Mouse (Mus musculus): ENCODE measurements around the gene P2ry14. TPM values are rescaled to one million over a fixed set of nuclear protein-coding genes. Genes with fewer than 3 reads are reported as not detected.
A peak's percentile ranks its signal among the peaks of the same experiment; 100 is the strongest.
"Not testable (repeated sequence)": the region's sequence is repeated elsewhere in the genome, so short reads cannot be mapped to it uniquely, and the experiment has no call there.

The P2ry14 gene
- polyA plus RNA-seq, 1 experiment, result 0.53 TPM

- TF ChIP-seq POLR2A (IDR thresholded peaks at IDR 0.05; ENCODE audit: low read depth, low read length) (no peak), CTCF (IDR thresholded peaks at IDR 0.05; ENCODE audit: borderline replicate concordance, insufficient read depth, low read length) (no peak)
- no peaks in the 10 kb centered on the region for H3K4me1 ChIP-seq (ENCODE audit: control insufficient read depth, insufficient read depth, low read length)
- no peak overlapping the region for H3K27ac ChIP-seq (ENCODE audit: insufficient read depth, low read length)
- H3K4me3 ChIP-seq (ENCODE audit: insufficient read depth, low read length), result no peak overlapping the region
Observed at GRCm38 (mm10) chr3:59150624-59151023, 2.8 kb downstream of the P2ry14 start.

GRCm38 (mm10) chr3:59149646-59150045 is 3.8 kb downstream of the P2ry14 start:
- TF ChIP-seq POLR2A (IDR thresholded peaks at IDR 0.05; ENCODE audit: low read depth, low read length), result no peak
- TF ChIP-seq CTCF (IDR thresholded peaks at IDR 0.05; ENCODE audit: borderline replicate concordance, insufficient read depth, low read length), result no peak
- Histone ChIP-seq H3K4me1 (ENCODE audit: control insufficient read depth, insufficient read depth, low read length) (no peaks in the 10 kb centered on the region), H3K4me3 (ENCODE audit: insufficient read depth, low read length) (no peak overlapping the region)

DNA sequence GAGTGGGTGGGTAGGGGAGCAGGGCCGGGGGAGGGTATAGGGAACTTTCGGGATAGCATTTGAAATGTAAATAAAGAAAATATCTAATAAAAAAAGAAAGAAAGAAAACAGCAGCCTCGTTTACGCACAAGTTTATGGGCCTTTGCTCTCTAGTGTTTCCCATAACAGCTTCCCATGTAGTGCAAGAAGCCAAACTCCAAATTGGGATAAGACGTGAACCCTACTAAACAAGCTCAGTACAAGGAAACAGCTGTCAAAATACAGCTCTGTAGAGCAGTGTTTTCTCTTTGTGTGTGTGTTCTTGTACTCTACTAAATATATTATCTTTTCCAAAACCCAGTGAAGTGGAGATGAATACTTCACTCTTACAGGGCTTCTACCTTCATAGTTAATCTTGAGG is 8.2 kb downstream of the P2ry14 start:
- TF ChIP-seq CTCF (IDR thresholded peaks at IDR 0.05; ENCODE audit: borderline replicate concordance, insufficient read depth, low read length) (no peak), POLR2A (IDR thresholded peaks at IDR 0.05; ENCODE audit: low read depth, low read length) (no peak)
- Histone ChIP-seq H3K4me1 (ENCODE audit: control insufficient read depth, insufficient read depth, low read length) (peaks cover 4% of the 10 kb centered on the region; the same call in 1 of the 2 replicates), H3K4me3 (ENCODE audit: insufficient read depth, low read length) (no peak overlapping the region), H3K27ac (ENCODE audit: insufficient read depth, low read length) (no peak overlapping the region)

More at GRCm38 (mm10) chr3:59149646-59150045, 3.8 kb downstream of the P2ry14 start:
- no peak overlapping the region for H3K27ac ChIP-seq (ENCODE audit: insufficient read depth, low read length)

DNA sequence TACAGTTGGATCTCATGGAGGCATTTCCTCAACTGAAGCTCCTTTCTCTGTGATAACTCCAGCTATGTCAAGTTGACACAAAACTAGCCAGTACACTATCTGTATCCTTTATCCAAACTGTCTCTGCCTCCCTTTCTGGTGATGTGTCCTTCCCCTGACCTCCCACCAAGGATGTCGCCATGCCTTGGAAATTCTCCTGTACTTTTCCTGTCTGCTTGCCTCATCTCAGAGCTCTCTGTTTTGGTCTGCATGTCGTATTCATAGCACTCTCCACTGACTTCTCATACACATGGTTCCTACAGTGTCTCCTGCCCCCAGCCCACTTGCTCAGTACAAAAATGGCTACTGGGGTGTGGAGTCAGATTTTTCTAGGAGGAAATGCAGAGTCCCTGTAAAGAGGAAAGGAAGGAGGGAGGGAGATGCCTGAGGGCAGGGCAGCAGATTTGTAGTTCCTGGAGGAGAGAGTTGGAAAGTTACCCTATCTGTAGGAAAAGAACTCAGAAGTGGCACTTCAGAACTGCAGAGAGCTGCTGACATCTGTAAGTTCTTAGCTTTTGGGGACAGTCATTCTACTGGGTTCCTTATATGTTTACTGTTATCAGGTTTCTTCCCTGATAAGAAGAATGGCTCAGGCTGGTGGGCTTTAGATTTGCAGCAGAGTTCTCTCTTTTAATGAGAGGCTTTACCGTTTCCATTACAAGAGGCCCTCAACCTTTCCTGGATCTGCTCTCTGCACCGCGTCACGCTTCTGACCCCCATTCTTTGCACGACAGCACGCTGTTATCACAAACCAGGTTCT is 11.7 kb downstream of the P2ry14 start:
- Histone ChIP-seq H3K4me1 (ENCODE audit: control insufficient read depth, insufficient read depth, low read length) (peaks cover 4% of the 10 kb centered on the region; the same call in 1 of the 2 replicates), H3K27ac (ENCODE audit: insufficient read depth, low read length) (no peak overlapping the region), H3K4me3 (ENCODE audit: insufficient read depth, low read length) (no peak overlapping the region)
- TF ChIP-seq POLR2A (IDR thresholded peaks at IDR 0.05; ENCODE audit: low read depth, low read length), result no peak
- TF ChIP-seq CTCF (IDR thresholded peaks at IDR 0.05; ENCODE audit: borderline replicate concordance, insufficient read depth, low read length), result no peak

DNA sequence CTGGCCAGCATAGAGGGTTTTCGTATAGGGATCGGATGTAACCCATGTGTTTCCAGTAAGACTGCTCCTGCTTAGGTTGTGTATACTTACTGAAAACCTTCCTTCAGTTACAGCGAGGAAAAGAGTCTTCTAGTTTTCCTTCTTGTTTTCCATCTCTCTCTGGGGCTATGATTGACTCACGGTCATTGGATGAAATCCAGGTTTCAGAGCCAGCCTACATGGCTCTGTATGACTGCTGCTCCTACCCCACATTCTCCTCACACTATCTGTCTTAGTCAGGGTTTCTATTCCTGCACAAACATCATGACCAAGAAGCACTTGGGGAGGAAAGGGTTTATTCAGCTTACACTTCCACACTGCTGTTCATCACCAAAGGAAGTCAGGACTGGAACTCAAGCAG is 12.5 kb downstream of the P2ry14 start:
- peak overlapping the region; percentile 40; the same call in 1 of the 2 replicates for H3K27ac ChIP-seq (ENCODE audit: insufficient read depth, low read length)
- H3K4me3 ChIP-seq (ENCODE audit: insufficient read depth, low read length); H3K4me1 ChIP-seq (ENCODE audit: control insufficient read depth, insufficient read depth, low read length): not testable (repeated sequence)

DNA sequence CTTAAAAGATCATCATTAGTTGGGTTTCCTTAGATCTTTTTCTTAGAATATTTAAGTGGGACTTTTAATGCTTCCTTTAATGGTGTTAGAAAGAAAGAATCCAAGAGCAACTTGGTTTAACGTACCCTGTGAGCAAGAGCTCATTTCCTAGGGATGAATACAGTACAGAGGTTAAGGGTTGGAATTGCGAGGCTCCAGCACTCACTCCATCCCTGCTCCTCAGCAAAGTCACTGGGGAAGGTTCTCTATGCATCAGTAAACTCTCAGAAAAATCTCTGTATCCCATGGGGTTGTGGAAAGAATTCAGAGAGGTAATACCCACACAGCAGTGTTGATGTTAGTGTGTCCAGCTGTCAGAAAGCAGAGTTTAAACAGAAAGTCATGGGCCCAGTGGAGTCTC is 13.3 kb downstream of the P2ry14 start:
- peak overlapping the region; percentile 40; the same call in 1 of the 2 replicates for H3K27ac ChIP-seq (ENCODE audit: insufficient read depth, low read length)
- H3K4me3 ChIP-seq (ENCODE audit: insufficient read depth, low read length), result no peak overlapping the region
- no peak for TF ChIP-seq CTCF (IDR thresholded peaks at IDR 0.05; ENCODE audit: borderline replicate concordance, insufficient read depth, low read length)
- no peak for TF ChIP-seq POLR2A (IDR thresholded peaks at IDR 0.05; ENCODE audit: low read depth, low read length)
- H3K4me1 ChIP-seq (ENCODE audit: control insufficient read depth, insufficient read depth, low read length), result peaks cover 4% of the 10 kb centered on the region; the same call in 1 of the 2 replicates

DNA sequence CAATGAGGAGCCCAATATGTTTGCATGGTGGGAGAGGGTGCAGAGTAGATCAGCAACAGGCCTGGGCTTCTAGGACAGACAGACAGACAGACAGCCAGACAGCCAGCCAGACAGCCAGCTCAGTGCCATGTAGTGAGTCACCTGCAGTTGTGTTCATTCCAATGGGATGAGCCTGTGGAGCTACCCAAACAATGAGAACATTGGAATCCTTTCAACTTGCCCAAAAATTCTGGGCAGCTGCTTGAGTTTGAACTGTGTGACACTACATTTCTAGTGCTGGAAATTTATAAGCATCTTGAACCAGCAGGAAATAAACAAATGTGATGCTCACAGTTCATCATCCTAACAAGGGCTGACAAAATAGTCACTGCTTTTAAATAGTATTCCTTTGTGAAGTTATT is 13.8 kb downstream of the P2ry14 start:
- TF ChIP-seq CTCF (IDR thresholded peaks at IDR 0.05; ENCODE audit: borderline replicate concordance, insufficient read depth, low read length) (no peak), POLR2A (IDR thresholded peaks at IDR 0.05; ENCODE audit: low read depth, low read length) (no peak)
- no peak overlapping the region for H3K27ac ChIP-seq (ENCODE audit: insufficient read depth, low read length)
- H3K4me1 ChIP-seq (ENCODE audit: control insufficient read depth, insufficient read depth, low read length), result peaks cover 4% of the 10 kb centered on the region; the same call in 1 of the 2 replicates
- H3K4me3 ChIP-seq (ENCODE audit: insufficient read depth, low read length), result no peak overlapping the region

- Histone ChIP-seq H3K4me1 (ENCODE audit: control insufficient read depth, insufficient read depth, low read length) (peaks cover 4% of the 10 kb centered on the region; the same call in 1 of the 2 replicates), H3K4me3 (ENCODE audit: insufficient read depth, low read length) (no peak overlapping the region), H3K27ac (ENCODE audit: insufficient read depth, low read length) (no peak overlapping the region)
- TF ChIP-seq CTCF (IDR thresholded peaks at IDR 0.05; ENCODE audit: borderline replicate concordance, insufficient read depth, low read length) (no peak), POLR2A (IDR thresholded peaks at IDR 0.05; ENCODE audit: low read depth, low read length) (no peak)
Observed at GRCm38 (mm10) chr3:59138946-59139468, 14.4 kb downstream of the P2ry14 start.

DNA sequence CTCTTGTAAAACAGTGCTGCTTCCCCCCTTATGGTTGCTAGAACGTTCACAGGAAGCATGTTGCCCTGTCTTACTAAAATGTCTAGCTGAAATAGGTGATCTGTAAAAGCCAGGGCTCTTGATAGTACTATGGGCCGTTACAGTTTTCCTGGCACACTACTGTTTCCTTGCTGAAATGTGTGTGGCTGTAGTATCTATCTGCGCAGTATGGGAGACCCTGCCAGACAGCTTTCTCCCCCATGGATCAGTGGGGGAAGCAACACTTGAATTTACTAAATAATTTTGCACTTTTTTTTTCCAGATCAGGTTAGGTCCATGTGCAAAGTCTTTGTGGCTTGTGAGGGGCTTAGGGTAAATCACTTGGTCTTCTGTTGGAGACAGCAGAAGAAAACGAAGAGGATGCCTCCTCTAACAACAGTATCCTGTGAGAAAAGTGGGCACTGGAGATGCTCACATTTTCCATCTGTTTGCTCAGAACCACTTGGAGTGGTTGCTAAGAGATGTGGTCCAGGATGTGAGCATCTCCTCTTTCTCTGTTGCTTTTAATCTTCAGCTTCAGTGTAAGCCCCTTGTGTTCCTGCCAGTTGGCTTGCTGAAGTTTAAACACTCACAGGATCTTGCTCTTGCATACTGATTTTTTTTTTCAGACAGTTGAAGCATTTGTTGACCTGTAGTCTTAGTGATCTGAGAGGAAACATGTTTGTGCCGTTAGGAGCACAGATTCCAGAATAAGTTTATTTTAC is 17.3 kb downstream of the P2ry14 start:
- H3K4me3 ChIP-seq (ENCODE audit: insufficient read depth, low read length), result no peak overlapping the region
- TF ChIP-seq POLR2A (IDR thresholded peaks at IDR 0.05; ENCODE audit: low read depth, low read length) (no peak), CTCF (IDR thresholded peaks at IDR 0.05; ENCODE audit: borderline replicate concordance, insufficient read depth, low read length) (no peak)
- peaks cover 4% of the 10 kb centered on the region; the same call in 1 of the 2 replicates for H3K4me1 ChIP-seq (ENCODE audit: control insufficient read depth, insufficient read depth, low read length)
- H3K27ac ChIP-seq (ENCODE audit: insufficient read depth, low read length), result no peak overlapping the region

DNA sequence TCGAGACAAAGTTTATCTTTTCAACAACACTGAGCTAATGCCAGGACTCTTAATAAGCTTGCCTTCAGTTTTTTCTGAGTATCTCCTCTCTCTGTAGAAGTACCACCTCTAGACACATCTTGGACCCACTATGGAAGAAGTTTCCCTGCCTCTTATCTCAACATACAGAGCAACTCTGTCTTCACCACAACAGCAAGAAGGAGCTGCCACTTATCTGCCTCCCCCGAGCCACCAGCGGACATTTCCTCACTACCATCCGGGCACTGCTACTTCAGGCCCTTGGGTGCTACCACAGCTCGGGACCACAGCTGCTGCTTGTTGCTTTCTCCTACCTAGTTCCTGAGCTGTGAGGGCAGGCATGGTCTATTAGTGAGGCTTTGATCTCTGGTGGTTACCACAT is 20.2 kb downstream of the P2ry14 start:
- no peak overlapping the region for H3K27ac ChIP-seq (ENCODE audit: insufficient read depth, low read length)
- H3K4me3 ChIP-seq (ENCODE audit: insufficient read depth, low read length), result no peak overlapping the region
- H3K4me1 ChIP-seq (ENCODE audit: control insufficient read depth, insufficient read depth, low read length), result peaks cover 2% of the 10 kb centered on the region; the same call in 1 of the 2 replicates
- TF ChIP-seq POLR2A (IDR thresholded peaks at IDR 0.05; ENCODE audit: low read depth, low read length), result no peak
- TF ChIP-seq CTCF (IDR thresholded peaks at IDR 0.05; ENCODE audit: borderline replicate concordance, insufficient read depth, low read length), result no peak
